Mouse (Mus musculus) heart, embryonic 13.5 days (tissue): Measurements from ENCODE around the gene Prex1. TPM values are rescaled to one million over a fixed set of nuclear protein-coding genes. Genes with fewer than 3 reads are reported as not detected.
A peak's percentile ranks its signal among the peaks of the same experiment; 100 is the strongest.
"Not testable (repeated sequence)": the region's sequence is repeated elsewhere in the genome, so short reads cannot be mapped to it uniquely, and the experiment has no call there.

Experiments
- ATAC-seq: fragments of 200-750 bp; cut with Nextera tagmentation; 2 replicates; pipeline ENCODE4 v1.8.0; 2017; ENCODE audit warnings: moderate TSS enrichment; ENCODE audit not compliant: insufficient number of reproducible peaks, low FRiP score, low TSS enrichment; ENCODE audit errors: extremely low read depth
- H3K27ac ChIP-seq: fragments of 300-500 bp; sonication (generic); replicated peaks from 2 replicates; pipeline ENCODE4 v1.5.1; 2015; ENCODE audit warnings: moderate library complexity, mild to moderate bottlenecking, inconsistent platforms
- H3K27me3 ChIP-seq: fragments of 300-500 bp; sonication (generic); replicated peaks from 2 replicates; pipeline ENCODE4 v1.6.1; 2015; ENCODE audit warnings: mild to moderate bottlenecking, inconsistent platforms
- H3K36me3 ChIP-seq: fragments of 300-500 bp; sonication (generic); 2 replicates; pipeline ENCODE4 v1.6.1; 2015; ENCODE audit warnings: mild to moderate bottlenecking, inconsistent platforms
- H3K4me1 ChIP-seq: fragments of 300-500 bp; sonication (generic); 2 replicates; pipeline ENCODE4 v1.6.1; 2015; ENCODE audit warnings: inconsistent platforms
- H3K4me2 ChIP-seq: fragments of 300-500 bp; sonication (generic); 2 replicates; pipeline ENCODE4 v1.6.1; 2015; ENCODE audit warnings: inconsistent platforms, mild to moderate bottlenecking, moderate library complexity
- H3K4me3 ChIP-seq: fragments of 300-500 bp; sonication (generic); 2 replicates; pipeline ENCODE4 v1.5.1; 2015; ENCODE audit warnings: moderate library complexity, mild to moderate bottlenecking, inconsistent platforms
- H3K9ac ChIP-seq: fragments of 300-500 bp; sonication (generic); 2 replicates; pipeline ENCODE4 v1.6.1; 2015; ENCODE audit warnings: inconsistent platforms, mild to moderate bottlenecking, moderate library complexity
- H3K9me3 ChIP-seq: fragments of 300-500 bp; sonication (generic); 2 replicates; pipeline ENCODE4 v1.6.1; 2016; ENCODE audit warnings: inconsistent platforms
- WGBS: fragments of 180-500 bp; shearing (Covaris S2); methylation state at CpG from one replicate; pipeline ENCODE4 v1.1.7; 2015; ENCODE audit warnings: mixed read lengths; 5-methylcytosine and 5-hydroxymethylcytosine counted together
- polyA plus RNA-seq: library from polyadenylated mRNA; unstranded; fragments of >200 nt; fragmentation: Nextera tagmentation; extraction: Ambion mirVana; gene quantifications from 2 replicates; pipeline ENCODE4 v1.2.1, GENCODE M21; 2015

Gene Prex1
- 8.3 and 8.7 TPM in 2 replicates for polyA plus RNA-seq

DNA sequence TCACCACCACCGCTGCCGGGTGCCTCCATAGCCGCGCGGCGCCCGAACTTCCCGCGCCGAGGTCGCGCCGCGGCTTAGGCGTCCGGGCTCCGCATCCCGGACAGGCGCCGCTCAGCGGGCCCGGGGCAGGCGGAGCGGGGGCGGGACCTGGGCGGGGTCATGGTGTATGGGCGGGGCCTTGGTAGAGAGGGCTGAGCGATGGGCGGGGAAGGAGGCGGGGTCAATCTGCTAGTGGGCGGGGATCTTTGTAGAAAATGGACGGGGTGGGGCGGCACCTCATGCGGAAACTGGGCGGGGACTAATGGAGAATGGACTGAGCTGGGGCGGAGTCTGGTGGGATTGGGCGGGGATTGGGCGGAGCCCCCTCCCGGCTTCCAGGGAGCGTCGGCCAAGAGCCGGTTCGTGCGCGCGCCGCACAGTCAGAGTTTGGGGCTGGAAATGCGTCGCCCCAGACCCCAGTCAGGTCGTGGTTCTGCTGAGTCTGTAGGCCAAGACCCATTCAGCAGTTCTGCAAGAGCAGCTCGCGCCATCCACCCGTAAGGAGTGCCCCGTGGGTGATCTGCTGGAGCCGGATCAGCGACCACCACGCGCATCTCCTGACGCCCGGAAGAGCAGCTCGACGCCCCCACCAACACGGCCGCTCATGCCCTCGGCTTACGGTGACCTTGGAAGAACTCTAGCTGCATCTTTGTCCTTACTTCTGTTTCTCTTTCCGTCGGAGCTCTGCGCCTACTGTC, at the start of gene Prex1:
Prex1 (minus strand) TSS at position 143 of the 737 bp plus-strand sequence.
- no peaks in the 10 kb centered on the region for H3K9me3 ChIP-seq
- peaks cover 31% of the 10 kb centered on the region for H3K4me1 ChIP-seq
- 1% methylated on average over 65 of the region's 69 CpGs for WGBS
- no peaks in the 10 kb centered on the region for H3K27me3 ChIP-seq
- peak; percentile 92 for ATAC-seq
- H3K36me3 ChIP-seq = no peaks in the 10 kb centered on the region
- H3K9ac ChIP-seq = peak within 1 kb of the TSS; percentile 90
- peak within 1 kb of the TSS; percentile 76 for H3K27ac ChIP-seq
- H3K4me3 ChIP-seq = peak within 1 kb of the TSS; percentile 79
- H3K4me2 ChIP-seq = peak within 1 kb of the TSS; percentile 99

DNA sequence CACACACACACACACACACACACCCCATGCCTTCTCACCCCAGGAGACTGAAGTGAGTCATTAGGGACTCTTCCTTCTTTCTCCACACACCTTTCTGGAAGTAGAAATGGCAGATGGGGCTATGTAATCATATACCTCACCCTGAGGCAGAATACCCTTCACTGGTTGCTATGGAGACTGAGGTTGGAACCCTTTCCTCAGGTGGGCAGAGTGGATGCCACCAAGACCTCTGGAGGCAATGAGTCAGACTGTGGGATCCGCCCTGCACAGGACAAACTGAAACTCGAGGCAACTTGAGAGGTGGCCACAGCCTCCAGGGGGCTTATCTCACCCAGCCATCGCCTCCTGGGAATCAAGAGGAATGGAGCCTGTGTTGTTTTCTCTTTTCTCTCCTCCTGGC, 44.3 kb upstream of the Prex1 start:
- ATAC-seq = no peak
- no peak overlapping the region for H3K4me2 ChIP-seq
- peaks cover 15% of the 10 kb centered on the region for H3K27me3 ChIP-seq
- H3K9me3 ChIP-seq = no peaks in the 10 kb centered on the region
- H3K4me3 ChIP-seq = no peak overlapping the region
- no peaks in the 10 kb centered on the region for H3K36me3 ChIP-seq
- no peak overlapping the region for H3K27ac ChIP-seq
- WGBS = 8% methylated on average over 3 of the region's 3 CpGs
- no peaks in the 10 kb centered on the region for H3K4me1 ChIP-seq
- H3K9ac ChIP-seq = no peak overlapping the region

DNA sequence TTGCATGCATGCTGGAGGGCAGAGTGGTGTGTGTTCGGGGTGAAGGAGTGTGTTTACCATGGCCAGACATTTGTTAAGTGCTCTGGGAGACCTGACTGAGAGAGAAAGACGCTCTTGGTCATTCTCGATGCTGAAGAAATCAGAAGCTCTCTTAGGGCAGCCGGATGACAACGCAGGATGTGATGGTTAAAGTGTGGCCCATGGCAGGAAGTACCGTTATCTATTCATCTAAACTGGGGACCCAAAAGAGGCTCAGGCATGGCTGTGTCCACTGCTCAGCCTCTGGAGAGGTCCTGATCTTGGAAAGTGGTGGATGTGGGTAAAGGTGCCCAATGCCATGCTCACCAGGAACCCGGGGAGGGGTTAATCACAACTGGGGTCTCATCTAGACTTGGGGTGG, 41.1 kb upstream of the Prex1 start:
- Histone ChIP-seq H3K27ac (no peak overlapping the region), H3K9ac (no peak overlapping the region), H3K4me1 (no peaks in the 10 kb centered on the region), H3K4me2 (no peak overlapping the region), H3K9me3 (no peaks in the 10 kb centered on the region), H3K36me3 (no peaks in the 10 kb centered on the region), H3K27me3 (peaks cover 15% of the 10 kb centered on the region), H3K4me3 (no peak overlapping the region)
- no peak for ATAC-seq
- WGBS = 68% methylated on average over 7 of the region's 7 CpGs

DNA sequence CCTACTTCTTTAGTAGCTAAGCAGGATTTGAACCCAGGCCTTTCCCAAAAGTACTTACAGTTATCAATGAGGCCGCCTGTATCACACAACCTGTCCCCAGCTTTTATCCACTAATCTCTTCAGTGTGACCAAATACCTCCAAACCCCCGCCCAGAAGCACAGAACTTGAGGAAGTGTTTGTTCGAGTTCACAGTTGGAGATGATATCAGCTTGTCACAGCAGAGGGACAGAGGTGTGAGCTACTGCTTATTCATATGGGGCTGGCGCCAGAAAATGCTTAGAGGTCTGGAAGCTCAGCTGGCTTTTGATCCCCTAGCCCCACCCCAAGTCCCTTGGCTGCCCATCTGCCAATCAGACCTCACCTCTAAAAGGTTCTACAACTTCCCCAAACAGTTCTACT, 40.6 kb upstream of the Prex1 start:
- no peaks in the 10 kb centered on the region for H3K4me1 ChIP-seq
- H3K4me2 ChIP-seq = no peak overlapping the region
- peaks cover 15% of the 10 kb centered on the region for H3K27me3 ChIP-seq
- no peaks in the 10 kb centered on the region for H3K9me3 ChIP-seq
- no peak overlapping the region for H3K27ac ChIP-seq
- H3K9ac ChIP-seq = no peak overlapping the region
- H3K4me3 ChIP-seq = no peak overlapping the region
- ATAC-seq = no peak
- H3K36me3 ChIP-seq = no peaks in the 10 kb centered on the region
- 38% methylated on average over 4 of the region's 4 CpGs for WGBS

DNA sequence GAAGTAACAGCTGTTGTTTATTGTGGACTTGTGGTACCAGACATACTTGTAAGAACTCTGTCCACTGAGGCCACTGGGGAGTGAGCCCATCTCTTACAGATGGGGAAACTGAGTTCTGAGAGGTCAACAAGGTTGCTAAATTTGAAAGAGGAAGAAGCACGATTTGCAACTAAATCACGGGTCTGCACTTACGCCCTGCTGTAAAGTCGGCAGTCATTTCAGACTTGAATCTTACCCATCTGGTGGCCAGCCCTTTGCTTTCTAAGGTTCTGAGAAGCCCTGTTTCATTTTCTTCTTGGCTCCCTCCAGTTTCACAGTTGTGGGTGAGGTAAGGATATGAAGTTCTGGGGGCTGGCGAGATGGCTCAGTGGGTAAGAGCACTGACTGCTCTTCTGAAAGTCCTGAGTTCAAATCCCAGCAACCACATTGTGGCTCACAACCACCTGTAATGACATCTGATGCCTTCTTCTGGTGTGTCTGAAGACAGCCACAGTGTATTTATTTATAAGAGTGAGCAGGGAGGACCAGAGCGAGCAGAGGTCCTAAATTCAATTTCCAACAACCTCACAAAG, 37.1 kb upstream of the Prex1 start:
- ATAC-seq = no peak
- H3K9ac ChIP-seq = no peak overlapping the region
- no peak overlapping the region for H3K27ac ChIP-seq
- H3K36me3 ChIP-seq = no peaks in the 10 kb centered on the region
- H3K4me1 ChIP-seq = peaks cover 8% of the 10 kb centered on the region; the same call in 1 of the 2 replicates
- no peaks in the 10 kb centered on the region for H3K27me3 ChIP-seq
- no peak overlapping the region for H3K4me3 ChIP-seq
- WGBS = 79% methylated on average over 6 of the region's 6 CpGs
- H3K9me3 ChIP-seq = no peaks in the 10 kb centered on the region
- no peak overlapping the region for H3K4me2 ChIP-seq

DNA sequence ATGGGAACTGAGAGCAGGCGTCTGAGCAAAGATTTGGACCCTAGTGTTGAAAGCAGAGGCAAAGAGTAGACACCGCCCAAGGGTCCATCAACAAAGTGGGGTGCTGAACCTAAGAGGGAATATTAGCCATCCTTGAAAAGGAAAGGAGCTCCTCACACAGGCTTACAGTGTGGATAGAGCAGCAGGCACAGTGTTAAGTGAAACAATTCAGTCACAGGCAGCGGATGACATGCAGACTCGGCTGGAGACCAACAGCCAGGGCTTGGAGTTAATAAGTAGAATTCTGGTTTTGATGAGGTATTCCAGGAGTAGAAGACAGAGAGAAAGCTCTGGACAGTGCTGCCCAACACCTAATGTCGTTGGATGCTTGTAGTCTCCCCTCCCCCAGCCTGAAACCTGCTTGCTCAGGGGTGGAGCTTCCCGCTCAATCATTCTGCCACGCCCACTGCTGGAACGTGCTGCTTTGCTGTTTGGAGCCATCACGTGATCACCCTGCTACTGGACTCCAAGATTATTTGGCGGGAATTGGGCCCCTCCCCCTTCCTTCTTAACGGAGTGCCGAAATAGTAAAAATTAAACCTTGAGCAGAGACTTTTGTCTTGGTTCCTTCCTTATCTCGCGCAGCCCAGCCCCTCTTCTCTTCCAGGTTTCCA, 32.8 kb upstream of the Prex1 start:
- WGBS = 40% methylated on average over 14 of the region's 14 CpGs
- H3K27ac ChIP-seq, ATAC-seq: not testable (repeated sequence)

DNA sequence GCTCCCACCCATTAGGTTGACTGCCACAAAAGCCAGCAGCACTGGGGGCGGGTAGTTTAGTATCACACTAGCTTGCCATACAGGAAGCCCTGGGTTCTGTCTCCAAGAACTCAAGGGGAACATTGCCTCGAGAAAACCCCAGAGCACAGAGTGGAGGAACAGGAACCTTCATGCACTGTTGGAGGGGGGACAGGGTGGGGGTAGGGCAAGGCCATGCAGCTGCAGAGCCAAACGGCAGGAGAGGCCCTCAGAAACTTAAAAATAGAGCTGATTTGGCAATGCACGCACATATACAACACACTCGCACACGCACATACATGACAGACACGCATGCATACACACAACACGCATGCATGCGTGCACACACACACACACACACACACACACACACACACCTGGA, 32.2 kb upstream of the Prex1 start:
- Histone ChIP-seq H3K36me3 (no peaks in the 10 kb centered on the region), H3K9ac (no peak overlapping the region), H3K27me3 (no peaks in the 10 kb centered on the region), H3K4me3 (no peak overlapping the region), H3K27ac (no peak overlapping the region), H3K4me1 (peaks cover 8% of the 10 kb centered on the region; the same call in 1 of the 2 replicates), H3K9me3 (no peaks in the 10 kb centered on the region), H3K4me2 (no peak overlapping the region)
- WGBS = 69% methylated on average over 9 of the region's 9 CpGs
- no peak for ATAC-seq

More for the DNA sequence above, 32.8 kb upstream of the Prex1 start:
- 0 out of 2 replicates have a peak overlapping the region, but pooled peaks have one; percentile 4 for H3K4me2 ChIP-seq
- H3K27me3 ChIP-seq, H3K4me3 ChIP-seq, H3K4me1 ChIP-seq, H3K9me3 ChIP-seq, H3K9ac ChIP-seq, H3K36me3 ChIP-seq: not testable (repeated sequence)

DNA sequence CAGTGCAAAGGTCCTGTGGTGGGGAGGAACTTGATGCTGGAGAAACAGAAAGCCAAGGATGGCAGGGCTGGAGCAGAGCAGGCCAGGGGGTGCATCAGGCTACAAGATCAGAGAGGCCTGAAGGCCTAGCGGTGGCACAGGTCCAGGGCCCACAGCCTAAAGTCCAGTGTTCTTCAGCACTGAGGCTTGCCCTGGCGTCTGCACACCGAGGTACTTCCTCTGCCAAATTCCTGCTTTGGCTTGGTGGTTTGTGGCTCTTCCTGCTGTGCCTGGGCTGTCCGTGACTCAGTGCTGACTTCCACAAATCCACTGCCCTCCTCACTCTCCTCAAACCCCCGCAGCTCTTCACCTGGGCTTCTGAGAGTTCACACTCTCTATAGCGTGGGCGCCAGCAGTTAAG, 30.8 kb upstream of the Prex1 start:
- Histone ChIP-seq H3K4me3 (no peak overlapping the region), H3K4me2 (no peak overlapping the region), H3K9me3 (no peaks in the 10 kb centered on the region), H3K27ac (no peak overlapping the region), H3K36me3 (no peaks in the 10 kb centered on the region), H3K9ac (no peak overlapping the region), H3K27me3 (no peaks in the 10 kb centered on the region), H3K4me1 (peaks cover 8% of the 10 kb centered on the region; the same call in 1 of the 2 replicates)
- WGBS = 53% methylated on average over 7 of the region's 7 CpGs
- no peak for ATAC-seq

DNA sequence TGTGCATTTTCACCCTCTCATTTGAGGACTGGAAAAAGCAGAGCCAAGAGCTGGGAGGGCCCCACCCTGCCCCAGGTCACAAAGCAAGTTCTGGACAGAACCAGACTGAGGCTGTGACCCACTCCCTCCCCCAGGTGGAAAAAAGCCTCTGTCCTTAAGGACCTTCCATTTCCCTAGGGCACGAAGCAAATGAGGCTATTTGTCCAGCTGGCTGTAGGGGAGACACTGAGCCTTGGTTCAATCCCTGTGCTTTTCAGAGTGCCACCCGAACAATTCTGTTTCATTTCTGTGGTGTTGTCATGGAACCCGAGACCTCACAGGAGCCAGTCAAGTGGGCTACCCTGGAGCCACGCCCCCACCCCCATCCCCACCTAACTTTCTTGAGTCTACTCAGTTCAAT, 29.9 kb upstream of the Prex1 start:
- H3K4me3 ChIP-seq = no peak overlapping the region
- peaks cover 8% of the 10 kb centered on the region; the same call in 1 of the 2 replicates for H3K4me1 ChIP-seq
- H3K9ac ChIP-seq = no peak overlapping the region
- no peak for ATAC-seq
- H3K9me3 ChIP-seq = no peaks in the 10 kb centered on the region
- H3K27me3 ChIP-seq = no peaks in the 10 kb centered on the region
- no peak overlapping the region for H3K4me2 ChIP-seq
- 58% methylated on average over 4 of the region's 4 CpGs for WGBS
- no peak overlapping the region for H3K27ac ChIP-seq
- H3K36me3 ChIP-seq = no peaks in the 10 kb centered on the region

DNA sequence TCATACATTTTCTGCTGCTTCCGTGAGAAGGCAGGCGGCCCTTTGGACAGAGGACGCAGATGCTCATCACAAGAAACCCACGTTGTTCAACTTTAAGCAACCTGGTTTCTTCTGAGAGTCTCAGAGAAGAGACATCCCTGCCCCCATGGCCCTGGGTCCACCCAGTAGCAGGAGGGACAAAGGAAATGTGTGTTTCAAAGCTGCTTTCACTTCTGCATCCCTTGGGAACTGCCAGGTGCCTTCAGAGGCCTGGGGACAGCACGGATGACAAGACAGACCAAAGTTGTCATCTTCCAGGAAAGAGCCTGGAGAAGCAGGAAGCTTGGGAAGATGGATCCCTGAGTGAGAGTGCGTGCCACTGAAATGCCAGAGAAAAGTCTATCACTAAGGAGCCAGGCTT, 27.8 kb upstream of the Prex1 start:
- H3K4me2 ChIP-seq = no peak overlapping the region
- H3K36me3 ChIP-seq = no peaks in the 10 kb centered on the region
- H3K9me3 ChIP-seq = no peaks in the 10 kb centered on the region
- H3K27me3 ChIP-seq = no peaks in the 10 kb centered on the region
- no peak overlapping the region for H3K27ac ChIP-seq
- WGBS = 79% methylated on average over 6 of the region's 6 CpGs
- H3K4me1 ChIP-seq = peaks cover 5% of the 10 kb centered on the region; the same call in 1 of the 2 replicates
- no peak overlapping the region for H3K9ac ChIP-seq
- H3K4me3 ChIP-seq = no peak overlapping the region
- no peak for ATAC-seq

DNA sequence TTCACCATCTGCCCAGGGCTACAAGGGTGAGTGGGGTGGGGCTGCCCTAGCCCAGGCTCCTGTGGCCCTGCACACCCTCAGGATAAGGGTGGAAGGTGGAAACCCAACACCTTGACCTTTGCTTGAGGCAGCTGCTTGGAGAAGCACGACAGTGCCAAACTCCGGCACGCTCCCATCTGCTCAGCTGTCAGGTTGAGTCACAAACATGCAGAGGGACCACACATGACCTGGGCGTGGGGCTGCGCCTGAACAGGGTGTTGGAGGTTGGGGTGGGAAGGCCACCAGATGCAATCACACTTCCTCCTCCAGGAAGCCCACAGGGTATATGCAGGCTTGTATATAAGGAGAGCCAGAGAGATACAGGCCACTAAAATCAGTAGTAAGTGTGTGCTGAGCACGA, 26.8 kb upstream of the Prex1 start:
- Histone ChIP-seq H3K9ac (no peak overlapping the region), H3K9me3 (no peaks in the 10 kb centered on the region), H3K4me2 (no peak overlapping the region), H3K27ac (no peak overlapping the region), H3K27me3 (no peaks in the 10 kb centered on the region), H3K4me3 (no peak overlapping the region), H3K4me1 (peaks cover 2% of the 10 kb centered on the region; the same call in 1 of the 2 replicates), H3K36me3 (no peaks in the 10 kb centered on the region)
- WGBS = 74% methylated on average over 6 of the region's 6 CpGs
- ATAC-seq = no peak
